Mouse (Mus musculus): Measurements from ENCODE around the gene Bloc1s1.

DNA sequence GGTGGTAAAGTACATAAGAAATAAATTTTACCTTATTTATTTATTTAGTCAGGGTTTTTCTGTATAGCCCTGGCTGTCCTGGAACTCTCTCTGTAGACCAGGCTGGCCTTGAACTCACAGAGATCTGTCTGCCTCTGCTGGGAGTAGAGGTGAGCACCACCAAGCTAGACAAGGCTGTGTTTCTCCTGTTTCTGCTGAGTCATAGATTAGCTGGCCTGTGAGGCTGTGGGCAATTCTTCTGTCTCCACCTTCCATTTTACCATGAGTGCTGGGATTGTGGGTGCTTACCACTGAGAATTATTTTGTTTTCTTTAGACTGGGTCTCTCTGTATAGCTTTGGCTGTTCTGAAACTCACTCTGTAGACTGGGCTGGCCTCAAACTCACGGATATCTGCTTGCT, 22.4 kb downstream of the Bloc1s1 start:
- no peak for TF ChIP-seq POLR2A (IDR thresholded peaks at IDR 0.05; ENCODE audit: extremely low read depth, insufficient read depth, low read length)
- TF ChIP-seq CTCF (IDR thresholded peaks at IDR 0.05; ENCODE audit: low read depth, low read length) = no peak
